Mouse (Mus musculus): ENCODE measurements around the gene Myzap. TPM values are rescaled to one million over a fixed set of nuclear protein-coding genes. Genes with fewer than 3 reads are reported as not detected.

Gene Myzap
- total RNA-seq, 2 experiments from 2014 or later, result 1.7 to 2.3 TPM

DNA sequence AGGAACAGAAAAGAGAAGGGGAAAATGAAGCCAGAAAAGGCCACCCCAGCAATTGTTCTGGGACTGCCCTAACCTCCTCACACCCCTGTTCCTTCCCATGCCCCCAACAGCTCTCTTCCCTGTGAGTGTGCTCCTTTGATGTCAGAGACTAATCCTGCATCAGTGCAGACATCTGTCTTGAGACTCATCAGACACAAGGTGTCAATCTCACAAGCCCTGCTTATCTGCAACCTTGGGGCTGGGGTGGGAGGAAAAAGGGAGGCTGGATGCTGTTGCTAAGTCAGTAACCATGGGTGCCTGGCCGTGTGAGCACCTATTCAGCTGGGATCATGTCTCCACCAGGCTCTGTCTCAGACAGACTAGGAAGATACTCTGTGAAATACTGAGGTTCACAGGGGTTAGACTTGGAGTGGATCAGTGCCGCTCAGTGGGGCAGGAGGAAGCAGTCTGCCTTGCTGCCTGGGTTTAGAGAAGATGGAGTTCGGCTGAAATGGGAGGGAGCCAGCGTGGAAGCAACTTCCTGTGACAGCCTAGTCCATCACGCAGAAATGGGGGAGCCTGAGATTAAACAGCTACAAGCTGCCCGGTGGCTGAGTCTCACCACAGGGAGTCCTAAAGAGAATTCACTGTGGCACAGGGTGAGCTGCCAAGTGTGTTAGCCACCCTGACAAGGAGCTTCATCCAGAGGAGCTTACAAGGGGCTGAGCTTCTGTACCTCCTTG lies 12.9 kb upstream of the Myzap start:
- DNase-seq (ENCODE audit: low spot score in 2 of 2), result no peak

DNA sequence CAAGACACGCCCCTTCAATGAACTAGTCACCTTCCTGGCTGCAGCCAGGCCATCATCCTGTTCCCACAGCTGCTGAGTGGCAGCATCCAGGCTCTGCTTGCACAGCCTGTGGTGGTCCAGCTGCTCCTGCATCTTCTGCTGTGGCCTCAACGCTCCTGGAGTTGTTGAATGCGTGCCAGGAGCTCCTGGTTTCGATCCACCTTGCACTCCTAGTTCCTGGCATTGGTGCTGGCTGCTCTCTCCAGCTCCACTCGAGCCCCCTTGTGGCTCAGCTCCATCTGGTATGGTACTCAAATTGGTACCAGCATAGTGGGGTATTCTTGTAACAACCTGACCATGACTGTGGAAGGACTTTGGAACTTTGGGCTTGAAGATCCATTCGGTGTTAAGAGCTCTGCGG lies 7.7 kb upstream of the Myzap start:
- DNase-seq (ENCODE audit: low spot score in 2 of 2), result no peak

DNA sequence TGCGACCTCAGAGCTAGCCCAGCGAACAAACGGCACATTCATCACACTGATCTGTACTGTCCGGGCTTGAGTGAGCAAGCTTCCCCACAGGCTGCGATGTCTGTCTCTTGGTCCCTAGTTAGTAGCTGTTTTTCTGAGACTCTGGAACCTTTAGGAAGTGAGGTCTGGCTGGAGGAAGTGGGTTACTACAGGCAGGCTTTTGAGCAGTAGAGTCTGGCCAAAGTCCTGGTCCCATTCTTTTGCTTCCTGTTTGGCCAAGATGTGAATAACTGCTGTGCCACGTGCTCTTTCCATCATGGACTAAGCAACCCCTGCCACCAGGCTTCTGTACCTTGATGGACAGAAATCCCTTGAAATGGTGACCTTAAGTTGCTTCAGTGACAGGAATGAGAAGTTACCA lies 4.7 kb upstream of the Myzap start:
- DNase-seq (ENCODE audit: low spot score in 2 of 2), result no peak

DNA sequence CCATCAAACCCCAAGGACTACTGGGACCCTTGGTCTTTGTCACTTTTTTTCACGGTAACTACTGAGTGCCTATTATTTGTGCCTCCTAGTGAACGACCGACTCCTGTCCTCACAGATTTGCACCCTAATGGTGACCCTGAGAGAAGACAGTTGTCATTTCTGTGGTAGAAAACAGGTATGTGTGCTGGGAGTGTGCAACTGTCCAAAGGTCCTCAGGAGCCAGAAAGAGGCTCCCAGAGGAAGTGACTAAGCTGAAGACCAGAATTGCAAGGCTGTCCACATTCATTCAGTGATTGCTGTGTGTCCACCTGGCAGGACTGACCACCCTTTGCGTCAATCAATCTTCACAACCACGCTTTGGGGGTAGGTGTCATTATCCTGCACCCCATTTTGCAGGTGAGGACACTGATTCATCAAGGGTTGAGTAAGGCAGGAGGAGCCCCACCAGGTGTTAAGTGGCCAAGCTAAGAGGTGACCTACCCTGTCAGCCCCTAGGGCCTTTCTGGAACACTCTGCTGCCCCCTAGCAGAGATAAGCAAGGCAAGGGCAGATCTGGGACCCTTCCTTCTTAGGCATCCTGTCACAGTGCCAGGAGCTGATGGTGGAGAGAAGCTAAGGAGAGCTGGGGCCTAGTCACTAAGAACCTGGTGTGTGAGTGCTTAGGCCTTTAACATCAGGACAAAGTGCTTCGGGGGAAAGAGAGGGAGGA lies 571 bp upstream of the Myzap start:
- no peak for DNase-seq (ENCODE audit: low spot score in 2 of 2)

GRCm38 (mm10) chr9:71591106-71591505 lies 1.1 kb downstream of the Myzap start:
- DNase-seq (ENCODE audit: low spot score in 2 of 2), result no peak

- DNase-seq (ENCODE audit: low spot score in 2 of 2), result no peak
Measured at GRCm38 (mm10) chr9:71589771-71590170, 2.4 kb downstream of the Myzap start.

DNA sequence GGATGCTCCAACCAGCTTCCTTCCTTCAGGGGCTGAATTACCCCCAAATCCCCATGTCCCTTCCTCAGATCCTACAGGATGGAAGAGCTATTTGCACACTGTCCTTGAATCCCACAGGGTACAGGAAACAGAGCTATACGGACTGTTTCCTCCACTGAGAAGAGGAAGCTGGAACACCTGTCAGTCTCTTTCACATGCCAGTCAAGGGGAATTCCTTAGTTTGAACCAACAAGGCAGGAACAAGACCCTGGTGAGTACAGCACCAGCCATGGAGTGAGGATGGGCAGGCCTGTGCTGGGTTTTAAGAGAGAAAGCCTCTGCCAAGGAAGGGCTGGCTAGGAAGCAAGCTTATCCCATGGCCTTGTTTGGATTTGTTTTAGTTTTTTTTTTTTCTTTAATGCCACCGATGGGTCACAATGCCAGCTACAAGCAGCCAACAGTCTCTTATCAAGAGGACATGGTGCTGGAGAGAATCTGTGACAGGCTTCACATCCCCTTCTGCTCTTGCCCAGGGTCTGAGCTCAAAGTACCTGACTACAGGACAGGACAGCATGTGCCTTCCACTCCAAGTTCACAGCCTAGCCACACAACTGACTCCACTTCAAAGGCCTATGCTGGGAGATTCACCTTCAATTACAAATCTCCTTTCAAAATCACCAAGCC lies 3.1 kb downstream of the Myzap start:
- no peak for DNase-seq (ENCODE audit: low spot score in 2 of 2)

- DNase-seq (ENCODE audit: low spot score in 2 of 2), result no peak
Measured at GRCm38 (mm10) chr9:71586408-71586807, 5.8 kb downstream of the Myzap start.

- no peak for DNase-seq (ENCODE audit: low spot score in 2 of 2)
Measured at GRCm38 (mm10) chr9:71582771-71583170, 9.4 kb downstream of the Myzap start.

DNA sequence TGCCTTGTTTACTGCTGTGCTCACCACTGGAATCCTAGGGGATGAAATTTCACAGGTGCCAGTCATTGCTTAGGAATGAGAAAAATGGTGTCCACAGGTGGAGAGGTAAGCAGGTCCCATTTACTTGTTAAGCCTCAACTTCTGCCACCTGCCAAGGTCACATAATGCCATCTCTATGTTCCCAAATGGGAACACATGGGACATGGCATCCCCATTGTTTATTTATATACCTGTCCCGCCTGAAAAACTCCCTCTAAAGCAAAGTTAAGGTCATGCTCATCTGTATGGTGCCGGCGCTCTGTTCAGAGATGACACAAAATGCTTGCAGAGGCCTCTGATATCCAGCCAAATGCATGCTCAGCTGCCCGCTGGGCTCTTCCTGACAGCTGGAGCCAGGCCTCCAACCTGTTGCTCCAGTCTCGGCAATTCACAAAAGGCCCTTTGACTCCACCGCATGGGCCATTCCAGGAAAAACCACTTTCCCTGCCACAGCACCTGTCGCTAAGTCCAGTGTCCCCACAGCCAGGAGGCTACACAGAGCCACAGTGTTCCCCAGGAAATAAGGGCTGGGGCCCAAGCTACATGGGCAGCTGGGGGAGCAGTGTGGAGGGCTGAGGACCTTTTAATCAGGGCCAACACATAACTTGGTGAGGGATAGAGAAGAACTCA lies 13.1 kb downstream of the Myzap start:
- peak in 1 of 2 experiments; percentile 3 for DNase-seq (ENCODE audit: low spot score in 2 of 2)

DNA sequence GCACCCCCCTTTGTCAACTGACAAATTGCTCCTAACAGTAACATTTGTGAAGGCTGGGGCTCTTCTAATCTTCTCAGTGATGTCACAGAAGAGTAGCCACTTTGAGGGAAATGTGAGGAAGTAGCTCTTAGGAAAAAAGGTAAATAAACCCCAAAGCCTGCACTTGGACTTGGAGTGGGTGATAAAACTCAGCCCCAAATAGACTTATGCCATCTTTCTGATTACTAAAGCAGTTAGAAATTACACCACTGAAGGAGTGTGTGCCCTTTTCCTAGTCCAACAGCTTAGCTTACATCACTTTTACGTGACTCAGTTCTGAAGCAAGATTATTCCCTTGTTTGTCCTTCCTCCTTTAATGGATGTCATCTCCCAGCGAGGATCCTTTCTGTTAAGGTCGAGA lies 17.7 kb downstream of the Myzap start:
- no peak for DNase-seq (ENCODE audit: low spot score in 2 of 2)

DNA sequence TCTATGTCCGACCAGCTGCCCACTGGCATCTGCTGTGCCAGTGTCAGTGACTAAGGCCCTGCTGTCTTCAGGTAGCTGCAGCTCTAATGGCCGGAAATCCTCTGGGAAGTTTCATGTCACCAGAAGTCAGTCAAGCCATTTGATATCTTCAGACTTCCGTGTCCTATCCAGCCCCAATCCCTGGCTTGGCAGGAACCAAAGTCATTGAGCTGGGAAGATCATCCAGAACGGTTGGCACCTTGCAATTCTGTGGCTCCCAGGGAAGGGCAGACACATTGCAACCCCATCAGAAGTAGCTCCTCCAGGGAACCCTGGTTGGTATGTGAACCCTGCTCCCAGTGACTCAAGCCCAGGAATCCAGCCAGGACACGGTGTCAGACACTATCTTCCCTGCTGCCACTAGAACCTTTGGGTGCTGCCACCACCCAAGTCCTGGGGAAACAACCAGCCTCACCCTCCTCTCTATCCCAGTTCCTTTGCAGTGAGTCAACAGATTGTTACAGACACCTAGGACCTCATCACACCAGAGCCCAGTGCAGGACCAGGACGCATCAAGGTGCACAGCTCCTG lies 18.3 kb downstream of the Myzap start:
- DNase-seq (ENCODE audit: low spot score in 2 of 2), result no peak

- peak; percentile 44 to 51 for DNase-seq (ENCODE audit: low spot score in 2 of 2)
Measured at GRCm38 (mm10) chr9:71571150-71571633, 21.0 kb downstream of the Myzap start.

GRCm38 (mm10) chr9:71570170-71570569 lies 22.0 kb downstream of the Myzap start:
- no peak for DNase-seq (ENCODE audit: low spot score in 2 of 2)

DNA sequence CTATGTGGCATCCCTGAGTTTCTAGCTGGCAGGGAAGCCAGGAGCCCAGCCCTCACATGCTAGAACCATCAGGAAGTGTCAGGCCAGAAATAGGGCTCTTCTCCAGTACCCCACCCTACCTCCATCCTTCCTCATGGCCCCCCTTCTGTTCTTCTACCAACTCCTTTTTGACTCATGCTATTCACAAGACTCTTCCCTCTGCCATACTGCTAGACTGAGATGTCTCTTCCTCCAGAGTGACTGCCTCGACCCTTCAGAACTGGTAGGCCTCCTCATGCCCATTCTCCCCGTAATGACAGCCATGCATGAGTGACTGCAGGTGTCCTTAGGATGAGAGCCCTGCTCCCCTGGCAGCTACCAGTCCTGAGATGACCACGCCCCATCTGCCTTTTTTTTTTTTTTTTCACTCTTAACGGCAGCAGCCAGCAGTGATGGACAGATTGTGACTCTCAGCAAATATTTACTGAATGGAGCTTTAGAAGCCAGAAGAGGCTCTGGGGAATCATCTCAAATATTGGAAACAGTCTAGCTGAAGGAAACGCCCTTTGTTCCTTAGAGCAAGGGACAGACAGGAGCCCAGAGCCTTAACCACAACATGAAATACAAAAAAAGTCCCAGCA lies 23.7 kb downstream of the Myzap start:
- no peak for DNase-seq (ENCODE audit: low spot score in 2 of 2)

DNA sequence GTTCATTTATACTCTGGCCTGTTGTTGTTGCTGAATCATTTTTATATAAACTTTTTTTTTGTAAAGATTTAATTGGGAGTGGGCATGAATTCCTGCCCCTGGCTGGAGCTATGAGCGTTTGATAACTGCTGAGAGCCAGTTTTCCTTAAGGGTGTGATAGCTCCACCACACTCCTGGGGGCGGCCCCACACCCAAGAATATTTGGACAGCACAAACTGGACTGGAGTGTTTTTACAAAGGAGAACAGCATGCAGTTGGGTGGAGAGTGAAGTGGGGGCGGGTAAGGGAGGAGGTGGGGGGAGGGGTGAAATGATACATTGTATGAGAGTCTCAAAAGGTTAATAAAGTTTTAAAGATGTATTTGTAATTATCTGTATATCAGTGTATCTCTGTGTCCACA lies 24.8 kb downstream of the Myzap start:
- DNase-seq (ENCODE audit: low spot score in 2 of 2), result no peak

DNA sequence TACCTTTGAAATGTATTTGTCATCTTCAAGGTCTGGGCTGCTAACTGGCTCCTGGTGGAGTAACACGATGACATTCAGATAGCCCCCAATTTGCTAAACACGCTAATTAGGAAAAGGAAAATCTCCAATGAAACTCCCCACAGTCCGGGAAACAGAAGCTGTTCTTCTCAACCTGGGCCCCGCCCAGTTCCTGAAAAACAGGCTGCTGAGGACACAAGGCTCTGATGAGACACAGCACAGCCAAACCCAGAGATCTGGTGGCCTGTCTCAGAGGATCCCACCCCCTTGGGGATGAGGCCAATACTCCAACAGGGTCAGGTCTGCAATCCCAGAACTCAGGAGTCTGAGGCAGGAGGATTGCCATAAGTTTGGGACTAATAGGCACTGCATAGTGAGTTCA lies 25.4 kb downstream of the Myzap start:
- DNase-seq (ENCODE audit: low spot score in 2 of 2), result no peak

GRCm38 (mm10) chr9:71557737-71558136 lies 34.4 kb downstream of the Myzap start:
- DNase-seq (ENCODE audit: low spot score in 2 of 2), result peak in 1 of 2 experiments; percentile 11

DNA sequence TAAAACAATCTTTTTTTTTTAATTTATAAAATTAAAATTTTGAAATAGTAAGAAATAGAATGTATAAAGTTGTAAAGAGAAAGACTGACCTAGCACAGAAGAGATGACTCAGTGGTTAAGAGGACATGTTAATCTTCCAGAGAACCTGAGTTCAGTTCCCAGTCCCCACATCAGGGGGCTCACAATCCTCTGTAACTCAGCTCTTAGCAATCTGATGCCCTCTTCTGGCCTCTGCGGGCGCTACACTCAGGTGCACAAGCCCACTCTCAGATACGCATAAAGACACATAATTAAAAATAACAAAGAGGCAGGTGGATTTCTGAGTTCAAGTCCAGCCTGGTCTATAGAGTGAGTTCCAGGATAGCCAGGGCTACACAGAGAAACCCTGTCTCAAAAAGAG lies 38.2 kb downstream of the Myzap start:
- no peak for DNase-seq (ENCODE audit: low spot score in 2 of 2)

DNA sequence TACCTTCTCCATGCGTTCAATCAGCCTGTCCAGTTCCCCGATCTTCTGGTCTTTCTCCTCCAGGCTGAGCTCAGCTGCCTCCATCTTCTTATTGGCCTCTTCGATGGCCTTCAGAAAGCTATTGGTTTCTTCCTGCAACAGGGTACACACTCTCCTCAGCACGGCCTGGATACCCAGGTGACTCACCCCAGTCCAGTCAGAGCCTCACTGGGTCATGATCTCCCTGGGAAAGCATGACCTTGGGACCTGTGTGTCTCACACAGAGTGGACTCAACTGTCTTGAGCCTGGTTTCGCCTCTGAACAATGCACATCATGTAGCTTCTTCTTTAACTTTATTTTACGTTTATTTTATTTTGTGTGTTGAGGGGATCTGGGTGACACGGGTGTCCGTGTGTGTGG lies 42.0 kb downstream of the Myzap start:
- DNase-seq (ENCODE audit: low spot score in 2 of 2), result no peak

Data from left cerebral cortex, adult 18-20 months (tissue).